Mouse (Mus musculus) heart, postnatal 14 days (tissue): Measurements from ENCODE around the gene Wwtr1. TPM values are rescaled to one million over a fixed set of nuclear protein-coding genes. Genes with fewer than 3 reads are reported as not detected.

Source experiments
- DNase-seq, 2 experiments: peaks; one replicate each; pipeline ENCODE4 v3.0.0; 2021 to 2022
- intact Hi-C: fragments of 180-260 bp; cut with DNase I; formaldehyde crosslinking; loops from one replicate; pipeline ENCODE4 v1.15.1; 2025
- total RNA-seq, 2 experiments: library from RNA; stranded (reverse); gene quantifications; 2 replicates each; pipeline ENCODE4 v1.2.3; 2021

Wwtr1 gene
- total RNA-seq, 2 experiments from 2014 or later: 65.6 to 75.2 TPM

DNA sequence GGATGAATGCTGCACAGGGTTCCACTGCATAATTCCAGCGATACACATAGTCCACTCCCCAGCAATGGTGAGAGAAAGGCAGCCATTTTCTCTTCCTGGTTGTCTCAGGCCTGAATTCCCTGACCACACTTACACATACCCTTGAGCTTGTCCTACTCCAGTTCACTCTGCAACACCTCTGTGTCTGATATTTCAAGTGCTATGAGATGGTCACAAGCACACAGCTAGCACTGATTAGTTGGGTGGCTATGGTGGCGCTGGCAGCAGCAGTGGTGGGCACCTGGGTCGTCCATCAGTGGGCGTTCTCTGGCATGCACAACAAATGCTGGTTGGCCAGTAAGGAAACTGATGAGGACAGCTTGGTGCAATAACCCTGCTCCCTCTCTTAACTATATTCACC is 45.5 kb downstream of the Wwtr1 start:
- no peak for DNase-seq
- intact Hi-C loops: no loop called here

GRCm38 (mm10) chr3:57527154-57527553 is 48.6 kb downstream of the Wwtr1 start:
- intact Hi-C loops: no loop called here
- DNase-seq: no peak

DNA sequence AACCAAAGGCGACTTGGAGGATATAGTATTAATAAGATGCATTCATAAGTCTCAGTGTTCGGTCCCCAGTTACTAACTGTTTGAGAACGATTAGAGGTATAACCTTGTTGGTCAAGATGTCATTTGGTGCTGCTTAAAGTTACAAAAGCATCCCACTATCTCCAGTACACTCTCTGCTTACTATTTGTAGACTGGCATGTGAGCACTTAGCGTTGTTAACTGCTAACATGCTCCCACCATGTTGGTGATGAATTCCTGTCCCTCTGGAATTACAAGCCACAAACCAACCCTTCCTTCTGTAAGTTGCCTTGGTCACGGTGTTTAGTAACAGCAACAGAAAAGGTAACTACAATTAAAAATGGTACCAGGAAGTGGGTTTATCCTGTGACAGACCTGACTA is 52.6 kb downstream of the Wwtr1 start:
- DNase-seq: no peak
- intact Hi-C loops: no loop called here

DNA sequence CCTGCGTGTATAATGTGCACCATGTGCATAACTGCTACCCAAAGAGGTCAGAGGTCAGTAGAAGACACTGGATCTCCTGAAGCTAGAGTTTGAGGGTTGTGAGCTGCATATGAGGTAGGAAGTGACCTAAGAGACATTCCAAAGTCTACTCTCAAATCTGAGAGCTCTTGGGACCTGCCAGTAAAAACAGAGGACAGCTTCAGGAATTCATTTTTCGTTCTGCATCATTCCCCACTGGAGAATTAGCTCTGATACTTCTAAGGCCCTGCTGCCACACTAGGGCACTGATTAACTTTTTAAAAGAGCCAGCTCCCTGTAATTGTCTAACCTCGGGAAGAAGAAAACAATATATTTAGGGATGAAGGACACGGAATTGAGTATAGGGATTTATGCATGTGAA is 53.8 kb downstream of the Wwtr1 start:
- intact Hi-C loops: no loop called here
- no peak for DNase-seq

GRCm38 (mm10) chr3:57519995-57520394 is 55.7 kb downstream of the Wwtr1 start:
- intact Hi-C loops: no loop called here
- DNase-seq: no peak

DNA sequence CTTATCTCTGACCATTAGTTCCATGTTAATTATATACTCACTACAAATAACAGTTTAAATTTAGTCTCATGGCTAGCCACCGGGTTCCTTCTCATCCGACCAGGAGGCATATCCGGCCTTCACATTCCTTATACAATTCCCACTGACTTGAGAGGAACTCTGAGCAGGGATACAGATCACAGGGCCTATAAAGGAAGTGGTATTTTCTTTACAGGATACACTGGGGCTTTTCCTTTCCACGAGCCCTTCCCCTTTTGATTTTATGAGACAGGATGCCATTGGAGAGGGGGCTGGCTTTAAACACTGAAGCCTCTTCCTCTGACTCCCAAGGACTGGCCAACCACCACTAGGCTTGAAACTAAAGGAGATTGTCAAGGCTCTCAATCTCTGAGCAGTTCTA is 59.6 kb downstream of the Wwtr1 start:
- DNase-seq: no peak

DNA sequence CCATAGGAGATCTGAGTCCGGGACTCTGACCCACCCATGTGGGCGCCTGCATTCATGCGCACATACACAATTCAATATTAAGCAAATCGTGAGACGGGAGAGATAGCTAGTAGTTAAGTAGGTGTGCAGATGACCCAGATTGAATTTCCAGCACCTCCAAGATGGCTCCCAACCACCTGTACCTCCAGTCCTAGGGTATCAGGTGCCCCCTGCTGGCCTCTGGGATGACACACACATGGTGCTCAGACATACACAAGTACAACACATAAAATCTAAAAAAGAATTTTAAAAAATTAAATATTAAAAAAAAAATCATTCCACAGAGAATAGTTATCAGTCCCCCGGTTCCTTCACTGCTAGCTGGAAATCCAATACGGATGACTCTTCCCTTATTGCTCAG is 60.7 kb downstream of the Wwtr1 start:
- intact Hi-C loops: loop anchor here (2.0 kb wide), 2 partner anchors 44 to 60 kb away; partner anchors contain the start of gene Wwtr1
- DNase-seq: no peak

More for the DNA sequence above, 59.6 kb downstream of the Wwtr1 start:
- intact Hi-C loops: loop anchor here (2.0 kb wide), 1 partner anchor 19 kb away; no protein-coding TSS in a partner anchor

DNA sequence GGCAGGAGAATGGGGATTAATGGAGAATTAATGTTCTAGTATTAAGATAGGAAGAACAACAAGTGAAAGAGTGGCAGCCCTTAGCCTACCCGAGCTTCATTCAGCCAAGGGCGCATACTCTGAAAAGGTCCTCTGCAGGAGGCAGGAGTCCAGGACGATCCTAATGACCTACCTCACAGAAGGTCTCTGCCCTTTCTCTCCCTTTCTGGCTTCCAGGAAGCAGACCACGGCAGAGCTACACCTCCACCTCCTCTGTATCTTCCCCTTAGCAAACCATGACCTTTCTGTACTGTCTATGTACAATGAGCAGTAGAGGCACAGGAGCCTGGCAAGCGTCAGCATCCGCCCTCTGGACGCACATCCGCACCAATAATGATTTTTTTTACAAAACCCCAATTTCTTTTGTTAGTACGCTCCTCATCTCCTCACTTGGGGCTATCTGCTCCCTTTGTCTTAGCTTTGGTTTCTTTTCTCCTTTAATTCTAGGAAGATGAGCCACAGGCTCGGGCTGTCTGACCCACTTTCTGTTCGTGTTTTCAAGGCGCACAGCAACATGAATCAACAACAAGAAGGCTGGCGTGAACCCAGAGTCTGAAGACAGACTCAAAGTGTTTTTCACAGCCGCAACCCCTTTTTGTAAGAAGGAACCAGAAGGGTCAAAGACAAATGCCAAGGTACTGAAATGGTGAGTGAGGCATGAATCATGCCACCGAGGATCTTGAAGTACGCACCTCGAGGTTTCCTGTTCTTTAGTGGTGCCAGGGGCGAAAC is 63.7 kb downstream of the Wwtr1 start:
- peak; percentile 50 to 56 for DNase-seq
- intact Hi-C loops: no loop called here

GRCm38 (mm10) chr3:57509945-57510675 is 65.6 kb downstream of the Wwtr1 start:
- DNase-seq: peak in 1 of 2 experiments; percentile 43
- intact Hi-C loops: no loop called here

GRCm38 (mm10) chr3:57505991-57506390 is 69.7 kb downstream of the Wwtr1 start:
- peak; percentile 39 to 56 for DNase-seq
- intact Hi-C loops: no loop called here

- intact Hi-C loops: no loop called here
- peak; percentile 31 to 47 for DNase-seq
Measured at GRCm38 (mm10) chr3:57504756-57505155, 71.0 kb downstream of the Wwtr1 start.

- intact Hi-C loops: no loop called here
- DNase-seq: no peak
Measured at GRCm38 (mm10) chr3:57501596-57502220, 74.0 kb downstream of the Wwtr1 start.

- DNase-seq: no peak
- intact Hi-C loops: no loop called here
Measured at GRCm38 (mm10) chr3:57500846-57501245, 74.9 kb downstream of the Wwtr1 start.

DNA sequence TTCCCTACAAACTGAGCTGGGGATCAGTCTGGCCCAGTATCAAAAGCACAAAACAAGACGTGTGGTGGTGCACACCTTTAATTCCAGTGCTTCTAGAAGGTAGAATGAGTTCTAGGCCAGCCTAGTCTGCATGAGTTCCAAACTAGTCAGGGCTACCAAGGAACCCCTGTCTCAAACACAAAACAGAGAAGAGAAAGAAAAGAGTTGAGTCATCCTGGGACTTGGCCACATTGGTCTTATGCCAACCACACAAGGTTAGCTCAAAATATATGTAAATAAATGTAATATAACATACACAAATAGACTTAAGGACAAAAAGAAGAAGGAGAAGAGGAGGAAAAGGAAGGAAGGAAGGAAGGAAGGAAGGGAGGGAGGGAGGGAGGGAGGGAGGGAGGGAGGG is 77.9 kb downstream of the Wwtr1 start:
- no peak for DNase-seq
- intact Hi-C loops: no loop called here

GRCm38 (mm10) chr3:57496428-57496827 is 79.3 kb downstream of the Wwtr1 start:
- DNase-seq: no peak
- intact Hi-C loops: no loop called here

- peak; percentile 29 to 39 for DNase-seq
- intact Hi-C loops: no loop called here
Measured at GRCm38 (mm10) chr3:57487455-57488153, 88.1 kb downstream of the Wwtr1 start.

- intact Hi-C loops: no loop called here
- DNase-seq: no peak
Measured at GRCm38 (mm10) chr3:57486068-57486467, 89.6 kb downstream of the Wwtr1 start.

DNA sequence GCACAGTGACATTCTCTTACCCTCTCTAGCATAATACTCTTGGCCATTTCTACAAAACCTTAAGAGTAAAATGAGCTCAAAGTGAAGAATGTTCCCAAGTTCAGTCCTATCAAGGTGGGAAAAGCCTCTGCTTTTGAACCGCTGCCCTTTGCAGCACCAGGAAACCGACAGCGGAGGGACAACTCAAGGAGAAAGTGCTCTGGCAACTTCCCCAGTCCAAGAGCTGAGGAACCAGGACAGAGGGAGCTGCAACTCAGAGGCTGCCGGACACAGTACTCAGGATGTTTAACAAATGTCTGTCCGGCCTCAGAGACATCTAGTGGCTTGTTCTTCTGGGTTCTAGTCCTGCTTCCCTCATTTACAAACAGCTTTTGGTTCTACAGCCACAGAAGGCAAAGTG is 93.7 kb downstream of the Wwtr1 start:
- DNase-seq: peak in 1 of 2 experiments; percentile 23
- intact Hi-C loops: no loop called here

- no peak for DNase-seq
- intact Hi-C loops: no loop called here
Measured at GRCm38 (mm10) chr3:57480640-57481039, 95.1 kb downstream of the Wwtr1 start.

DNA sequence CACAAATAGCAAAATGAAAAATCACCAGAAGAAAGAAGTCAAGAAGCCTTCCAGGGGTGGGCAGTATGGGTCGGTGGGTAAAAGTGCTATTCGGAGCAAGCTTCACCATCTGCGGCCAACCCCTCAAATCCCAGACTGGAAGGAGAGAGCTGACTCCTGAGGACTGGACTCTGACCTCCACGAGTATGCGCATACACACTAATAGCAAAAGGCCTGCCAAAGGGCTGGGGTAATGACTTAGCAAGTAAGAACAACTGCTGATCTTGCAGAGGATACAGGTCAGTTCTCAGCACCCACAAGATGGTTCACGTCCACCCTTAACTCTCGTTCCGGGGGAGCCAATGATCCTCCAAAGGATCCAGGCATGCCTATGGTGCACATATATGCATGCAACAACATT is 101.3 kb downstream of the Wwtr1 start:
- DNase-seq: no peak
- intact Hi-C loops: no loop called here

- intact Hi-C loops: no loop called here
- DNase-seq: no peak
Measured at GRCm38 (mm10) chr3:57472407-57472806, 103.3 kb downstream of the Wwtr1 start.
